Mouse (Mus musculus) adipocyte (in vitro differentiated cells): ENCODE measurements at regions not wholly inside any gene's neighbourhood (a gene's known extent, or its start where the extent isn't known, plus 50 kb on each side); places are given as distances from the start of the nearest gene placed in this dataset.
"Not testable (repeated sequence)": the region's sequence is repeated elsewhere in the genome, so short reads cannot be mapped to it uniquely, and the experiment has no call there.

ENCODE experiments used
- DNase-seq: peaks from one replicate; pipeline ENCODE4 v3.0.0-alpha.2; 2016; ENCODE audit warnings: low spot score

DNA sequence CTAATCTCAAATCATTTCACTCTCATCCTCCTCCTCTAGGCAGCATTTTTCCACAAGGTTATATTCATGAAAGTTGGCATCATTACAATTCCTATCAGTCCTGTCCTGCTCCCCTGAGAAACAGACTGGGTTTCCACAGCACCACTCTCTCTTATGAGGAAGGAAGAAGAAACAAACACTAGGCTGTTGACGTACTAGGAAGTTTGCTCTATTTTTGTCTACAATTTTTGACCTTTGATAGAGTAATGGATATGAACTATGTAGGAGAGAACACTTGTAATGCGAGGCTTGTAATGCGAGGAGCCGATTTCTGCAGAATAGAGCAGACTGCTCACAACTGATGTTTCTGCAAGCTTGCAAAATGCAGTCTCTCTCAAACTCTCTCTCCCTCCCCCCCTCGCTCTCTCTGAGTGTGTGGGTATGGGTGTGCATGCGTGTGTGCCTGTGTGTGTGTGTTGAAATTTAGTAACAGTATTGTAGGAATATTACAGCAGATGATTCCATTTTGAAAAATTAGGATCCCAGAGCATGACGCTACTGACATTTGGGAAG is 247.0 kb upstream of the Klf6 start:
- DNase-seq = peak; percentile 14

GRCm38 (mm10) chr13:5614833-5615232 is 246.4 kb upstream of the Klf6 start:
- DNase-seq = no peak

- DNase-seq = no peak
These were observed 246.0 kb upstream of the Klf6 start for GRCm38 (mm10) chr13:5615327-5615726.

DNA sequence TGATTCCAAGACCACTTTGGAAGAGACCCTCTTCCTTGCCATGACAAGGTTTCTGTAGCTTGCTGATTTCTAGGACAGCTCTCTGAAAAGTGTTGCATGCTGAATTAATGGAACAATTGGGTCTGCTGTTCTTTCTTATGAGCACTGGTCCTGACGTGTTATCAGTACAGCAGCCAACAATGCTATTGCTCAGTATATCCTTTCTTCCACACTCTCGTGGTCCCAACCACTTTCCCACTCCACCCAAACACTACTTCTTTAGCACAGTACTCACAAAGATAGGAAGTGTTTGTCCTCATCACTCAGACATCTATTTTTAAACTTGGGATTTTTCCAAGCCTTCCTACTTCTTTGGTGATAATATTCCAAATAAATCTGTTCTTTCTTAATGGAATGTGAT is 233.2 kb upstream of the Klf6 start:
- DNase-seq = no peak

DNA sequence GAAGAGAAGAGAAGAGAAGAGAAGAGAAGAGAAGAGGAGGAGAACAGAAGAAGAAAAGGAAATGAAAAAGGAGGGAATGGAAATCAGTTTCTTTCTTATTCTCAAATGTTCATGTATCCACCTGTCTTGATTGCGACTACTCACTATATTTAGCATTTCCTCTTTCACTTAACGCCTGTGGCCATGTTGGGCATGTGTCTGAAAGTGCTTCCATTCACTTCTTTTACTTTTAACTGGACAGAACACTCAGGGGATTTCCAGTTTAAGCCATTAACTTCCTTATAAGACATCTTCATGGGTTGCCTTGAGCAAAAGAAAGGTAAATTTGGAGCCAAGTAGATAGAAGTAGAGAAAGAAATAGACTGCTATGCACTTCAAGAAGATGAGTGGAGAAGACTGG is 226.3 kb upstream of the Klf6 start:
- DNase-seq = no peak

DNA sequence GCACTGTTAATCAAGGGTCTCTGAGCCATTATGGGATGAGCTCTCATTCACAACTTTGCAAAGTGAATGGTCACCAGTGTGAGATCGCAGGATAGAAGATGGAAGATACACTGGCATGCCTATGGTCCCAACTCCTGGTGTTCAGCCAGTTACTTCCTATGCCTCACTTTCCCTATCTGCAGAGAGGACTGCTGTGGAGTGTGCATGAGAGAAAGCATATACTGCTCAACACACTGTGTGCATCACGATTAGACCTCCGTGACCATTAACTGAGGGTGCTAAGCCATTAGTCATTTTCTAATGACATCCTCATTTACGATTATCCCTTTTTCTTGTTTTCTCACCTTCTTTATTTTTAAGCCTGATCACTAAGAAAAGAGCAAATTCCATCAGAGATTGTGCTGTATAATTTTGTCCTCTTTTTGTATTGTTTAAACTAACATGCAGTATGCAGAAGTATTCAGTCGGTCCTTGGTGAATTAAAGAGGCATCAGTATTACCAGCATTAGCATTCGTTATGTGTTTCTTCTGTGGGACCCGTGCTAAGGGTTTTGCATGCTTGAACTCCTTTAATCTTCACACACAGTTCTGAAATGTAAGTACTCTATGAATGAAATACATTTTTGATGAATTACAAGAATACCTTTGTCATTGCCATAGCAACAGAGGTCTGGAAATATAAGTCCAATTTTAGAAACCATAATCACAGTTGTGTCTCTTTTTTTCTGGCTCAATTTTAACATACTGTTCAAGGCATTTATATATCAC is 219.4 kb upstream of the Klf6 start:
- no peak for DNase-seq

GRCm38 (mm10) chr13:5648276-5648675 is 213.0 kb upstream of the Klf6 start:
- peak; percentile 75 for DNase-seq

GRCm38 (mm10) chr13:5657556-5657955 is 203.7 kb upstream of the Klf6 start:
- no peak for DNase-seq

GRCm38 (mm10) chr13:5666235-5667007 is 194.9 kb upstream of the Klf6 start:
- DNase-seq = no peak

DNA sequence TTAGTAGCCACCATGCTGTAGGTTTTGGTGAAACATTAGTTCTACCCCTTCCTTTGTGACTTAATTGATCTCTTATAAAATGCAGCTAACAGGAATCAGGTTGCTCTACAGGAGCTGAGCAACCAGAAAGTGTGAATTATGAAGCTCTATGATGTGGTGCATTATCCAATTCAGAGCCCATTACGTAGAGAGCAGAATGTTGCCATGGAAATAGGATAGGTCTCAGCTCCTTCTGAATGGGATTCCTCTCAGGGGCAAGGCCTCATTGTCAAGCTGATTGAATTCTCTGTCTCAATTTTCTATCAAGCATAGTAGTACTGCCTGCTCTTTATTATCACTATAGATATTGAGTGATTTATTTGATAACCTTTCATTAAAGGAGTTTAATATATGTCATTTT is 185.6 kb upstream of the Klf6 start:
- DNase-seq = no peak

DNA sequence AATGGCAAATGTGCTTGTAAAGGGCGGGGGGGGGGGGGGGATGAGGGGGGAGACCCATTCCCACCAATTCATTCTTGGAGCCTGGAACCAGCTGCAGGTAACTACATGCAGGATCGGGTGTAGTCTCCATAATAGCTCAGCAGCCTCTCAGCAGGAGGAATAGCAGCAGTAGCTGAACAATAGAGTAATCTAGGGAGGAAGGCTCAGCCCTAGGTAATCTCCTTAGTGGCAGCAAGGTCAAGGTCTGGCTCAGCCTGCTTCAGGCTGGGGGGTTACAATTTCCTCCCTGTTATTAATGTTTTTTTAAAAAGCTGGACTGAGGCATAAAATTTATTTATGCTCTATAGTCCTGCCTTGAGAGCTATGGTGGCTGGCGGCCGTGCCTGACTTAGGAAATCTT is 171.2 kb upstream of the Klf6 start:
- DNase-seq = no peak

GRCm38 (mm10) chr13:5690680-5691079 is 170.6 kb upstream of the Klf6 start:
- not testable (repeated sequence) for DNase-seq

DNA sequence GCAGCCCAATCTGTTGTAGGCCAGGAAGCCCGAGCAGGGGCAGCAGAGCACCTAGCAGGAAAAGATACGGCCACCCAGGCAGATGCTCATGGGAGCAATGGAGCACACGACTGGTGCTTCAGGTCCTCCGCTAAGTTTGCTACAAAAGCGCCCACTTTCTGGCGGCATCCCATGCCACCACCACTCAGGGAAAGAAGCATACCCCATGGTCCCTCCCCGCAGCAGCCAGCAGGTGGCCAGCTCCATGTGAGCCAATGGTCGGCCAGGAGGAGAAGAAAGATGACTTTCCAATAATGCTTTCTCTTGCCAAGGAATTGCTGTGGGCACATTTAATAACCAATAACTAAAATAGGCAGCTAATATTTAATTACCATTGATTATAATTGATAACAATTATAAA is 166.7 kb upstream of the Klf6 start:
- no peak for DNase-seq

DNA sequence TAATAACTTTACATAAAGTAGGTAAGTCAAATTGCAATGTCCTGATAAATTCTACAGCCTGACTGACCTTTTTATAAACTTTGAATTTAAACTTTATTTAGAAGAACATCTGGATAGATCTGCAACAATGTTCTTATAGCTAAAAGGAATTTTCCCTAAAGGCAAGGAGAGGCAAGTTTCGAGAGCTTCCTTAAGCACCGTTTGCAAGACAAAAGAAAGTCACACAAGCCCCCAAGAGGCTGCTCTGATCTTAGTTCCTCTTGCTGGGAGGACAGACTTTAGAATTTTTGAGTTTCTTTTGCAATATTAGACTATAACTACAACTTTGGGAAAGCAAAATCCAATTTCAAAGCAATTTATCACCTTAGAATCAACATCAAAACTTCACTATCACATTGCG is 165.7 kb upstream of the Klf6 start:
- DNase-seq = not testable (repeated sequence)

- no peak for DNase-seq
These were observed 164.9 kb upstream of the Klf6 start for GRCm38 (mm10) chr13:5696377-5696776.

- DNase-seq = not testable (repeated sequence)
These were observed 164.0 kb upstream of the Klf6 start for GRCm38 (mm10) chr13:5697329-5697728.

DNA sequence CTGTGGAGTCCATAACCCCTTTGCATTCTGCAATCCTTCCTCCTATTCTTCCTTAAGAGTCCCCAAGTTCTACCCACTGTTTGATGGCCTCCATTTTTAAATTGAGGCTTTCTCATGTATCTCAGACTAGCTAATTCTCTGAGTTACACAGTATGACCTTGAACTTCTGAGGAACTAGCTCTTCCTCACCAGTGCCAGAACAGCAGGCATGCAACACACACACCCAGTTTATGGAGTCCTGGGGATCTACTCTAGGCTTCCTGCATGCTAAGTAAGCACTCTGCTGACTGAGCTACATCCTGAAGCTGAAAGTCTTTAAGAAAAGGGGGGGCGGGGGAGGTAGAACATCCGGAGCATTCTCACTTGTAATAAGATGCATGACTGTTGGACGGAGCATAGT is 159.2 kb upstream of the Klf6 start:
- no peak for DNase-seq

GRCm38 (mm10) chr13:5704991-5705390 is 156.3 kb upstream of the Klf6 start:
- no peak for DNase-seq

- peak; percentile 55 for DNase-seq
These were observed 149.6 kb upstream of the Klf6 start for GRCm38 (mm10) chr13:5711646-5712045.

- DNase-seq = peak; percentile 89
These were observed 148.0 kb upstream of the Klf6 start for GRCm38 (mm10) chr13:5713195-5713863.

GRCm38 (mm10) chr13:5714191-5714591 is 147.1 kb upstream of the Klf6 start:
- peak; percentile 88 for DNase-seq

DNA sequence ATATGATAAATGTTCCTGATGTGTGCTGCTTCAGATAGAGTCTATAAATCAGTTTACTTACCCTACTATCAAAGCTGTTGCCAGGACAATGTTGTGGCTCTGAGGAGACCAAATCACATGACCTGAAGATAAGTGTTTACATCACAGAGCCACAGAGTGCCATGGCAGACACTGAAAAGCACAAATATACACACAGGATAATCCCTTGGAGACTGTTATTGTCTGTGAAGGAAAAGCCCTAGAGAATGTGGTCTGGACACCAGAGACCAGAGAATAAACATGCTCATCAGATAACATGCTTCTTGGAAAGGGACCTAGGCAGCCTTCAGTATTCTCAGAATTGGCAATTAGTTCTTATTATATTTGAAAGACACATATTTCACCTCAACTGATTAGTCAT is 146.5 kb upstream of the Klf6 start:
- peak; percentile 53 for DNase-seq

DNA sequence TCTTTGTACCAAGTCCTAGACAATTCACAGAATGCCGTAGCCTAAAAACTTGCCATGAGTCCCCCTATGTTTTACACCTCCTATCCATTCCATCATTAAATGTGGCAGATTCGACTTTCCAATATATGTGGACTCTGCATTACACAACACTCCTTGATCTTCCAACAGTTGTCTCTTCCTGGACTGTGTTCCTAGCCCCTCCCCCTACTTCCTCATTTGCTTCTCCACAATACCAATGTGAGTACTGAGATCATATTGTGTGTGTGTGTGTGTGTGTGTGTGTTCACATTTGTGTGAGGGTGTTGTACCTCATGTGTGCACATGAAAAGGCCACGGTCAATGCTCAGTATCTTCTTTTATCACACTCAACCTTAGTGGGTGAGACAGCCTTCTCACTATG is 144.5 kb upstream of the Klf6 start:
- no peak for DNase-seq
